Mouse (Mus musculus): ENCODE results near the gene Rapgef3.
A peak's percentile ranks its signal among the peaks of the same experiment; 100 is the strongest.

The Rapgef3 gene

GRCm38 (mm10) chr15:97793386-97794153 is 25.8 kb upstream of the Rapgef3 start:
- no peak for DNase-seq (ENCODE audit: low spot score)

- DNase-seq (ENCODE audit: low spot score), result no peak
Measured at GRCm38 (mm10) chr15:97791126-97791700, 23.4 kb upstream of the Rapgef3 start.

GRCm38 (mm10) chr15:97789761-97790505 is 22.2 kb upstream of the Rapgef3 start:
- no peak for DNase-seq (ENCODE audit: low spot score)

GRCm38 (mm10) chr15:97788821-97789220 is 21.0 kb upstream of the Rapgef3 start:
- DNase-seq (ENCODE audit: low spot score), result no peak

- no peak for DNase-seq (ENCODE audit: low spot score)
Measured at GRCm38 (mm10) chr15:97787799-97788667, 20.3 kb upstream of the Rapgef3 start.

GRCm38 (mm10) chr15:97787148-97787798 is 19.5 kb upstream of the Rapgef3 start:
- DNase-seq (ENCODE audit: low spot score), result no peak

- DNase-seq (ENCODE audit: low spot score), result no peak
Measured at GRCm38 (mm10) chr15:97786412-97787112, 18.8 kb upstream of the Rapgef3 start.

- no peak for DNase-seq (ENCODE audit: low spot score)
Measured at GRCm38 (mm10) chr15:97785731-97786411, 18.1 kb upstream of the Rapgef3 start.

- no peak for DNase-seq (ENCODE audit: low spot score)
Measured at GRCm38 (mm10) chr15:97784561-97785161, 16.9 kb upstream of the Rapgef3 start.

- peak; percentile 74 for DNase-seq (ENCODE audit: low spot score)
Measured at GRCm38 (mm10) chr15:97784092-97784559, 16.4 kb upstream of the Rapgef3 start.

GRCm38 (mm10) chr15:97782749-97783105 is 15.0 kb upstream of the Rapgef3 start:
- peak; percentile 47 for DNase-seq (ENCODE audit: low spot score)

GRCm38 (mm10) chr15:97781961-97782748 is 14.4 kb upstream of the Rapgef3 start:
- DNase-seq (ENCODE audit: low spot score), result no peak

- no peak for DNase-seq (ENCODE audit: low spot score)
Measured at GRCm38 (mm10) chr15:97780611-97781031, 12.8 kb upstream of the Rapgef3 start.

- no peak for DNase-seq (ENCODE audit: low spot score)
Measured at GRCm38 (mm10) chr15:97779576-97779975, 11.8 kb upstream of the Rapgef3 start.

- no peak for DNase-seq (ENCODE audit: low spot score)
Measured at GRCm38 (mm10) chr15:97778311-97779098, 10.7 kb upstream of the Rapgef3 start, which contains the start of gene Slc48a1. Gene Slc48a1, plus strand, starts transcription at chr15:97778520.

- no peak for DNase-seq (ENCODE audit: low spot score)
Measured at GRCm38 (mm10) chr15:97776919-97777318, 9.1 kb upstream of the Rapgef3 start.

GRCm38 (mm10) chr15:97776514-97776913 is 8.7 kb upstream of the Rapgef3 start:
- no peak for DNase-seq (ENCODE audit: low spot score)

GRCm38 (mm10) chr15:97773961-97774370 is 6.2 kb upstream of the Rapgef3 start:
- no peak for DNase-seq (ENCODE audit: low spot score)
